Mouse (Mus musculus): ENCODE results near the gene Tbc1d24.

Gene Tbc1d24

GRCm38 (mm10) chr17:24173423-24173822, 31.9 kb downstream of the Tbc1d24 start:
- DNase-seq (ENCODE audit: low read depth): peak; percentile 86

DNA sequence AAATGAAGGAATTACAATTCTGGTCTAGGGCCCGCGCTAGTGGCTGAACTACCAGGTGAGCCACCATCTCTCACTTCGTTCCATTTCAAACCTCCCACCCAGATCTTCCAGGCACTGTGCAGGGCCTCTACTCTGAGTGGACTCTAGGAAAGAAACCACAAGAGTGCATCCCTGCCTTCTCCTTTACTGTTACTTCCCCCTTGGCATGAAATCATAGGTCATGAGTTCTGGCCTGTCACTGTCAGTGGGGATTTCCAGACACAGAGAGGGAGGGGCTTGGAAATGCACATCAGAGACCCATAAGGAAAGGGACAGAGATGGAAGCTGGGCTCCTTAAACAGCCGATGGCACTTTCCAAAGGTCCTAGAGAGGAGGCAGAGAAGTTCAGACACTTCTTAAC, 33.6 kb downstream of the Tbc1d24 start:
- no peak for DNase-seq (ENCODE audit: low read depth)

DNA sequence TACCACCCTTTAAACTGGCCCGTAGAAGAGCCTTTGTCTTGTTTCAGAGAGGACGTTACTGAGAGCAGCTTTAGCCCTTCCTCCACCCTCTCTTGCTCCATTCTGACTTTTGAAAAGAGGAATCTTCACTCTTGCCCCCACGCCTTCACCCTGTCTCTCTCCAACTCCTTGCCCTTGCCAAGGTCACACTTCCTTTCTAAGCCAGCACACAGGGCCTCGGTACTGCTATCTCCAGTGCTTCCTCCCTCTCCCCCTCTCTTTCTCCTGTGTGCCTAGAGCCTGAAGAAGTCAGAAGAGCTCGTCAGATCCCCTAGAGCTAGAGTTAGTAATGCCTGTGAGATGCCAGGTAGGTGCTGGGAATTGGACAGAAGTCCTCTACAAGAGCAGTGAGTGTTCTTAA, 34.6 kb downstream of the Tbc1d24 start:
- peak; percentile 18 for DNase-seq (ENCODE audit: low read depth)

DNA sequence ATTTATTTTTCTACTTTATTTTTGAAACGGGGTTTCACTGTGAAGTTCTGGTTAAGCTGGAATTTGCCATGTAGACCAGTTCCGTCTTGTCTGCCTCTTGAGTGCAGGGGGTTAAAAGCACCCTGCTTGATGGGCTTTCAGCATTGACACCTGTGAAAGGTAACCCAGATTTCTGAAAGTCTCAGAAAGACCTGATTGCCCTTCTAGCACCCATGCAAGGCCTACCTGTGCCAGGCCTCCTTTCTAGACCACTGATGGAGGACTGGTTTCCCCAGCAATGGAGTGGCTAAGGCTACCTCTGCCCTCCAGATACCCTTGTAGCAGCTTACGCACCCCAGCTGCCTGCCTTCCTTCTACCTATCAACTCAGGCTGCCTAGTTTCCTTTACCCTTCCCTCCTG, 35.2 kb downstream of the Tbc1d24 start:
- no peak for DNase-seq (ENCODE audit: low read depth)

DNA sequence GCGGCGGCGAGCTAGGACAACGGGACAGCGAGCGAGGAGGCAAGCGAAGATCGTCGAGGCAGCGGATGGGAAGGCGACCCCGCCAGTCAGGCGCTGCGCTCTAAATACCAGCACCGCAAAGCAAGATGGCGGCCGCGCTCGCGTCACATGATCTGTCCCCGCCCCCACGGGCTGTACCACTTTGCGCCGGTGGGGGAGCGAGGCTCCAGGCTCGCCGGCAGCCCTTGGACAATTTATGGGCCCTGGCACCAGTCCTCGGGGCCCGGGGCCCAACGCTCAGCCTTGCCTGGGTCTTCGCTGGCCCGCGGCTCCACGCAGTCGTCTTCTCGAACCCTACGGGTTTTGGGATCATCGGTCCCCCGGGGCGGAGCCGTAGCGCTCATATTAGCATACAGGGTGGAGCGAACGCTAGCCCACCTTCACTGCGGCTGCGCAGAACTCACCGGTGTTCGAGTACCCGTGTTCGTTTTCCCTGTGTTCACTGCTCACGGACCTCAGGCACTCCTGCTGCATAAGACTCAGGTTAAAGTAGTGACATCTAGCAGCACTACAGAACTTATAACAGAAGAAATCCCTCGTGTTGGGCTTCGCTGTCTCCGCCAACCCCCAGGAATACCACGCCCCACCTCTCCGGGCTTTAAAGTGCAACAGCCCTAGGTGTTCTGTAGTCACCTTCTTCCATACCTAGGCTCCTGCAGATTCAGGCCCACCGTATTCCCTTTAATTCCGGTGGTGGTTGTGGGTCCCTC, 35.9 kb downstream of the Tbc1d24 start, which contains the start of gene Atp6v0c:
Gene Atp6v0c (minus strand): TSS at position 386 of the 749 bp plus-strand sequence.
- peak; percentile 99 for DNase-seq (ENCODE audit: low read depth)

GRCm38 (mm10) chr17:24168590-24169277, 36.6 kb downstream of the Tbc1d24 start:
- DNase-seq (ENCODE audit: low read depth): peak; percentile 94

- no peak for DNase-seq (ENCODE audit: low read depth)
Observed at GRCm38 (mm10) chr17:24167891-24168505, 37.4 kb downstream of the Tbc1d24 start.

- DNase-seq (ENCODE audit: low read depth): no peak
Observed at GRCm38 (mm10) chr17:24167120-24167519, 38.2 kb downstream of the Tbc1d24 start.

GRCm38 (mm10) chr17:24164566-24165259, 40.6 kb downstream of the Tbc1d24 start:
- no peak for DNase-seq (ENCODE audit: low read depth)

- peak; percentile 96 for DNase-seq (ENCODE audit: low read depth)
Observed at GRCm38 (mm10) chr17:24163176-24163962, 42.0 kb downstream of the Tbc1d24 start, which contains the start of gene Amdhd2. Amdhd2 (minus strand) TSS chr17:24163766.

GRCm38 (mm10) chr17:24162584-24163175, 42.7 kb downstream of the Tbc1d24 start:
- peak; percentile 62 for DNase-seq (ENCODE audit: low read depth)

DNA sequence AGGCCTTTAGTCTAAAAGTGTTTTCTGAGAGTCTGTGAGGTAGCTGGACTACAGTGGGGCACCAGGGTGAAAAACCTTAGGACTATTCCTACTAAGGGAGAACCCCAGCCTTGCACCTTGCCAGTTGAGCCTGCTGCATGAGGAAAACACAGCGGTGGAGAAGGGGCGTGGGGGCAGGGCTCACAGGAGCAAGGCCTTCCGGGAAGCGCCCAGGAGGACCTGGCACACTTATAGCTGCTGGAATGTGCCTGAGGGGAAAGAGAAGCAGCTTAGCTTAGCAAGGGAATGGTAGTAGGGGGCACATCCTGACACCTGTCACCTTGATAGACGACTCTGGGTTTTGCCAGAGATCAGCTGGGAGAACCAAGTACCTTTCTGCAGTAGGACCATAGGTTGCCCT, 43.9 kb downstream of the Tbc1d24 start:
- DNase-seq (ENCODE audit: low read depth): no peak

DNA sequence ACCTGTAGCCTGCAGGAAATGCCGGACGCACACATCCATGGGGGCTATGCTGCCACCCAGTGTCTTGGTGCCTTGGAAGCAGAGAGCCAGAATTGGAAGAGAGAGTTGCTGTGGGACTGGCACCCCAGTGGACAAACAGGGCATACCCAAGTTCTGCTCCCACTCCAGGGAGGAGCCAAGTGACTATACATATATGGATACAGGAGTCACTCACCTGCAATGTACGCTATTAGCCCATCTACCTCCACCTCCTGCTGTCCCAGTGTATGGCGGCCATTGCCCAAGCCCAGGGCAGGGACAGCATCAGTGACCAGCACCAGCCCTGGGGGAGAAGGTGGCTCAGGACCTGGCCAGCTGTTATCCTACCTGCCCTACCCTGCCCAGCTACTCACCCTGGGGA, 47.8 kb downstream of the Tbc1d24 start:
- DNase-seq (ENCODE audit: low read depth): no peak

DNA sequence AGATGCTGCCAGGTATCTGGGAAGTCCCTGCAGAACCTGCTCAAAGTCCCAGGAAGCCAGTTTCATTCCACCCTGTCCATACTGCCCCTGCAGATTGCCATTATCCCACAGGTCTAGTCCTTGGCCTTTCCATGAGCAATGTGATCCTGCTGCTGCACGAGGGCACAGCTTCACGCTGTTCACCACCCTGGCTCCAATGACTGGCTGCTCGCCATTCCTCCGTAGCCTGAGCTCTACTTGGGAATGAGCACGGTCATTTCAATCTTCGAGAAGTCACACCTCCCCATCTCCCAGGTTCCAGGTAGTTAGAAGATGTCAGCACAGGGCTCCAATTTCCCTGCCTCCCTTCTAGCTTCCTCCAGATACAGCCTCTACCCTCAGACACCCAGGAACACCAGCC, 48.2 kb downstream of the Tbc1d24 start:
- DNase-seq (ENCODE audit: low read depth): no peak

GRCm38 (mm10) chr17:24156394-24156793, 49.0 kb downstream of the Tbc1d24 start:
- no peak for DNase-seq (ENCODE audit: low read depth)

DNA sequence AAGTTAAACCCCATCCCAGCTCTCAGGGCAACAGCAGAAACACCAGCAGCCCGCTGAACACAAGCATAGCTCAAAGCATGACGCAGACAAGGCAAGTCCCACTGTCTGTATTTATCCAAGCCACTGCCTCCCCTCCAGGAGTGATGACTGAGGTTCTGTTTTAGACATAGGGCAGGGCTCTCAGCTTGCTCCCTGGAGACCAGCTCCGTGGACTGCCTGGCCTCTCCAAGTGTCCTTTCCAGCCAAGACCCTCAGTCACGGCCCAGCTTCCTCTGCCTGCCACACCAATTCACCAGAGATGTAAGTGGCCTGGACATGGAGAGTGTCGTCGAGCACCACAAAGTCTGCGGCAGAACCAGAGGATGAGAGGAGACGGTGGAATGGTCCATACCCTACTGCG, 49.6 kb downstream of the Tbc1d24 start:
- no peak for DNase-seq (ENCODE audit: low read depth)

DNA sequence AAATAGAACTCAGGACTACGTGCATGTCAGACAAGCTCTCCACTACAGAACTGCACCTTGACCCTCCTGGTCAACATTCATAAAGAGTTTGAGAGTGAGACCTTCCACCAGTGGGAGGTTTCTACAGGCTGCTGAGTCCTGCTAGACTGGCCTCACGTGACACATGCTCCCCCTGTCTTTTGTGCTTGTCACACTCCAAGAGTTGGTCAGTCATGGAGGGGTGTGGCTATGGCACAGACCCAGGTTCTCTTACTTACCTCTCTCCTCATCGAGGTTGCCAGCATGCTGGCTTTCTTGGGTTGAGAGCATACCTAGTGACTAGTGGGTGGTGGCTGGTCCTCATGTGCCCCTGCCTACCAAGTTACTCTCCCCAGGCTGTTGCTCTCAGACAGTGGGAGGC, 50.9 kb downstream of the Tbc1d24 start:
- no peak for DNase-seq (ENCODE audit: low read depth)

- peak; percentile 91 for DNase-seq (ENCODE audit: low read depth)
Observed at GRCm38 (mm10) chr17:24151890-24152563, 53.3 kb downstream of the Tbc1d24 start.

- DNase-seq (ENCODE audit: low read depth): no peak
Observed at GRCm38 (mm10) chr17:24151382-24151781, 54.0 kb downstream of the Tbc1d24 start.

GRCm38 (mm10) chr17:24150824-24151223, 54.5 kb downstream of the Tbc1d24 start, which contains the start of gene Pdpk1:
Pdpk1 (minus strand) TSS chr17:24150924.
- DNase-seq (ENCODE audit: low read depth): no peak

All from induced T-regulatory cell, adult 2 months (primary cell).